Mouse (Mus musculus): Measurements from ENCODE around the gene Psmf1.

DNA sequence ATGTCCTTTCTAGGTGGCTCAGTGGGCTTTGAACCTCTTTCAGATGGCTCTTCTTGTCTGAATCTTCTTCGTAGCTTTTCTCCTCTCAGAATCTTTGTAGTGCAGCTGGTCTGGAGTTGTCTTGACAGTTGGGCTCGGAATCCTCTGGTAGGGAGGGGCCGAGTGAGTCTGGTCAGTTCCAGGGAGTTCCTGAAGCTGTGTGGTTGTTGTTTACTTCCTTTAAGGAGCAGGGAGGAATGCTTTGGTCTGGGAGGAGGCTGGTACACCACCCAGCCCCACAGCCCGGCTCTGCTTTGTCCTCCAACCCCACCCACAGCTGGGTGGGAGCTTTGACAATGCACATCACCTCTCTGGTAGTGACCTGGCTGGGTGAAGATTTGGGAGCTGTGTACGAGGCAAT lies 7.3 kb upstream of the Psmf1 start:
- TF ChIP-seq USF2 (IDR thresholded peaks at IDR 0.05; ENCODE audit: borderline replicate concordance in 1 of 2, insufficient read depth in 1 of 2, low read depth in 1 of 2, low read length in 2 of 2) = no peak
- TF ChIP-seq ZC3H11A (IDR thresholded peaks at IDR 0.05; ENCODE audit: low read depth, low read length) = no peak
- no peak for TF ChIP-seq POLR2AphosphoS5 (IDR thresholded peaks at IDR 0.05; ENCODE audit: borderline replicate concordance, low read depth, low read length)
- TF ChIP-seq CHD1 (IDR thresholded peaks at IDR 0.05; ENCODE audit: low read depth, low read length) = no peak
- TF ChIP-seq CTCF (IDR thresholded peaks at IDR 0.05 in 2 of 3, conservative IDR thresholded peaks at IDR 0.05 in 1 of 3; ENCODE audit: control insufficient read depth in 1 of 3, insufficient read depth in 1 of 3, low read depth in 2 of 3, low read length in 3 of 3, poor library complexity in 1 of 3, severe bottlenecking in 1 of 3) = no peak
- no peak for TF ChIP-seq ZKSCAN1 (IDR thresholded peaks at IDR 0.05; ENCODE audit: low read depth, low read length)
- no peak for TF ChIP-seq CHD2 (IDR thresholded peaks at IDR 0.05; ENCODE audit: low read length)
- TF ChIP-seq POLR2AphosphoS2 (IDR thresholded peaks at IDR 0.05; ENCODE audit: low read length) = no peak
- no peak for TF ChIP-seq EP300 (IDR thresholded peaks at IDR 0.05; ENCODE audit: low read depth in 1 of 2, low read length in 2 of 2)
- TF ChIP-seq SIN3A (IDR thresholded peaks at IDR 0.05; ENCODE audit: low read length) = no peak
- TF ChIP-seq MYC (IDR thresholded peaks at IDR 0.05; ENCODE audit: low read depth, low read length) = no peak

Measured in MEL (cell line).